Mouse (Mus musculus) cerebellum, postnatal 10 days (tissue): Measurements from ENCODE around the gene Slc30a5.
"Not testable (repeated sequence)": the region's sequence is repeated elsewhere in the genome, so short reads cannot be mapped to it uniquely, and the experiment has no call there.

Experiments used
- DNase-seq, 2 experiments: peaks; one replicate each; pipeline ENCODE4 v3.0.0; 2021; ENCODE audit warnings: mixed read lengths in 2 of 2

Gene Slc30a5

GRCm38 (mm10) chr13:100834777-100835176 lies 1.6 kb upstream of the Slc30a5 start:
- no peak for DNase-seq

GRCm38 (mm10) chr13:100833640-100834002 lies 394 bp upstream of the Slc30a5 start:
- no peak for DNase-seq

- no peak for DNase-seq
These were observed 1.0 kb downstream of the Slc30a5 start for GRCm38 (mm10) chr13:100832188-100832587.

- no peak for DNase-seq
These were observed 2.1 kb downstream of the Slc30a5 start for GRCm38 (mm10) chr13:100831123-100831522.

- no peak for DNase-seq
These were observed 7.4 kb downstream of the Slc30a5 start for GRCm38 (mm10) chr13:100825627-100826410.

GRCm38 (mm10) chr13:100824916-100825315 lies 8.3 kb downstream of the Slc30a5 start:
- no peak for DNase-seq

GRCm38 (mm10) chr13:100824306-100824705 lies 8.9 kb downstream of the Slc30a5 start:
- no peak for DNase-seq

GRCm38 (mm10) chr13:100823863-100824262 lies 9.4 kb downstream of the Slc30a5 start:
- no peak for DNase-seq

GRCm38 (mm10) chr13:100814451-100814850 lies 18.8 kb downstream of the Slc30a5 start:
- no peak for DNase-seq

- DNase-seq: no peak
These were observed 27.5 kb downstream of the Slc30a5 start for GRCm38 (mm10) chr13:100805776-100806175.

- DNase-seq: no peak
These were observed 36.1 kb downstream of the Slc30a5 start for GRCm38 (mm10) chr13:100797171-100797570.

GRCm38 (mm10) chr13:100789083-100789482 lies 44.1 kb downstream of the Slc30a5 start:
- DNase-seq: no peak

- not testable (repeated sequence) for DNase-seq
These were observed 45.2 kb downstream of the Slc30a5 start for GRCm38 (mm10) chr13:100788057-100788456.

- peak in 1 of 2 experiments; percentile 8 for DNase-seq
These were observed 45.8 kb downstream of the Slc30a5 start for GRCm38 (mm10) chr13:100787316-100788010.

GRCm38 (mm10) chr13:100786414-100786867 lies 46.8 kb downstream of the Slc30a5 start, which contains the start of gene Ccnb1:
Ccnb1 (minus strand) TSS chr13:100786570.
- peak; percentile 97 for DNase-seq

GRCm38 (mm10) chr13:100785806-100786413 lies 47.3 kb downstream of the Slc30a5 start:
- no peak for DNase-seq

GRCm38 (mm10) chr13:100777491-100777890 lies 55.7 kb downstream of the Slc30a5 start:
- DNase-seq: no peak

- DNase-seq: no peak
These were observed 56.5 kb downstream of the Slc30a5 start for GRCm38 (mm10) chr13:100776710-100777109.

- DNase-seq: no peak
These were observed 57.2 kb downstream of the Slc30a5 start for GRCm38 (mm10) chr13:100776056-100776419.

- DNase-seq: peak; percentile 84 to 89
These were observed 57.8 kb downstream of the Slc30a5 start, which contains the start of gene Cenph for GRCm38 (mm10) chr13:100775252-100776055. Cenph (minus strand) TSS chr13:100775899.

- DNase-seq: no peak
These were observed 58.5 kb downstream of the Slc30a5 start for GRCm38 (mm10) chr13:100774704-100775103.

GRCm38 (mm10) chr13:100755329-100755728 lies 77.9 kb downstream of the Slc30a5 start:
- DNase-seq: no peak

GRCm38 (mm10) chr13:100754186-100754585 lies 79.0 kb downstream of the Slc30a5 start:
- DNase-seq: no peak
